Mouse (Mus musculus): Measurements from ENCODE around the gene Fbxl2. TPM values are rescaled to one million over a fixed set of nuclear protein-coding genes. Genes with fewer than 3 reads are reported as not detected.

Gene Fbxl2
- total RNA-seq, 1 experiment, result 4.4 TPM

- H3K9me3 ChIP-seq (ENCODE audit: control insufficient read depth, insufficient read depth, low read depth, low read length), result no peaks in the 10 kb centered on the region
- TF ChIP-seq ZC3H11A (IDR thresholded peaks at IDR 0.05; ENCODE audit: borderline replicate concordance, low read depth, low read length) (no peak), HCFC1 (IDR thresholded peaks at IDR 0.05; ENCODE audit: borderline replicate concordance, insufficient read depth, low read length) (no peak), CHD2 (IDR thresholded peaks at IDR 0.05; ENCODE audit: low read depth, low read length) (no peak), MAFK (IDR thresholded peaks at IDR 0.05; ENCODE audit: insufficient read depth, low read depth, low read length) (no peak), ZNF384 (IDR thresholded peaks at IDR 0.05; ENCODE audit: low read depth, low read length) (no peak)
- H3K4me3 ChIP-seq (ENCODE audit: insufficient read depth in 1 of 2, low read depth in 1 of 2, low read length in 2 of 2, poor library complexity in 1 of 2, severe bottlenecking in 1 of 2), result no peak overlapping the region
- no peak overlapping the region for H3K9ac ChIP-seq (ENCODE audit: insufficient read depth, low read depth, low read length, poor library complexity, severe bottlenecking)
- in situ Hi-C loops (cut with MboI; ENCODE audit: low sequenced_read_pairs in 2 of 2, unreplicated experiment in 2 of 2), result no loop called here
- H3K36me3 ChIP-seq (ENCODE audit: control insufficient read depth, insufficient read depth, low read length, poor library complexity, severe bottlenecking), result peaks cover 10% of the 10 kb centered on the region; the same call in 1 of the 2 replicates
- H3K4me1 ChIP-seq (ENCODE audit: control insufficient read depth in 2 of 2, insufficient read depth in 2 of 2, low read length in 2 of 2, poor library complexity in 1 of 2), result no peaks in the 10 kb centered on the region
- no peak for DNase-seq (ENCODE audit: low read depth, low spot score)
- H3K27ac ChIP-seq (ENCODE audit: insufficient read depth, low read depth, low read length, poor library complexity, severe bottlenecking), result no peak overlapping the region
Observed at GRCm38 (mm10) chr9:113982883-113983670, 62.9 kb downstream of the Fbxl2 start.

DNA sequence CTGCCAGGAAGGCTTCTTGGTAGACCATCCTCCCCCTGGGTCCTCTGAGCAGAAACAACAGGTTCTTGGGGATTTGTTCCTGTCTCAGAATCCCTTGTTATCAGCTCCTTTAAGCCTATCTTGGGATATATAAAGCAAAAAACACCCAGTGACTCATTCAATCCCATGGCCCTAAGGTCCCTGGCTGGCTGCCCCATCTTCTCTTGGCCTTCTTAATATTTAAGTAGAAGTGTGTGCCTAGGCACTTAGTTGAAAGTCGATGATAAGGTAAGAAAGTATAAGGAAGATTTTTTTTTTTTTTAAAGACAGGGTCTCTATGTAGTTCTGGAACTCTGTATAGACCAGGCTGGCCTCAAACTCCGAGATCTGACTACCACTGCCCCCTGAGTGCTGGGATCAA, 63.5 kb downstream of the Fbxl2 start:
- in situ Hi-C loops (cut with MboI; ENCODE audit: low sequenced_read_pairs in 2 of 2, unreplicated experiment in 2 of 2), result no loop called here
- TF ChIP-seq ZC3H11A (IDR thresholded peaks at IDR 0.05; ENCODE audit: borderline replicate concordance, low read depth, low read length), result no peak
- H3K27ac ChIP-seq (ENCODE audit: insufficient read depth, low read depth, low read length, poor library complexity, severe bottlenecking), result no peak overlapping the region
- no peaks in the 10 kb centered on the region for H3K4me1 ChIP-seq (ENCODE audit: control insufficient read depth in 2 of 2, insufficient read depth in 2 of 2, low read length in 2 of 2, poor library complexity in 1 of 2)
- no peak for DNase-seq (ENCODE audit: low read depth, low spot score)
- H3K36me3 ChIP-seq (ENCODE audit: control insufficient read depth, insufficient read depth, low read length, poor library complexity, severe bottlenecking), result peaks cover 14% of the 10 kb centered on the region
- no peaks in the 10 kb centered on the region for H3K9me3 ChIP-seq (ENCODE audit: control insufficient read depth, insufficient read depth, low read depth, low read length)
- H3K9ac ChIP-seq (ENCODE audit: insufficient read depth, low read depth, low read length, poor library complexity, severe bottlenecking), result no peak overlapping the region
- no peak overlapping the region for H3K4me3 ChIP-seq (ENCODE audit: insufficient read depth in 1 of 2, low read depth in 1 of 2, low read length in 2 of 2, poor library complexity in 1 of 2, severe bottlenecking in 1 of 2)

GRCm38 (mm10) chr9:113981099-113981880, 64.7 kb downstream of the Fbxl2 start:
- Histone ChIP-seq H3K9ac (ENCODE audit: insufficient read depth, low read depth, low read length, poor library complexity, severe bottlenecking) (no peak overlapping the region), H3K36me3 (ENCODE audit: control insufficient read depth, insufficient read depth, low read length, poor library complexity, severe bottlenecking) (peaks cover 22% of the 10 kb centered on the region), H3K27ac (ENCODE audit: insufficient read depth, low read depth, low read length, poor library complexity, severe bottlenecking) (no peak overlapping the region), H3K4me1 (ENCODE audit: control insufficient read depth in 2 of 2, insufficient read depth in 2 of 2, low read length in 2 of 2, poor library complexity in 1 of 2) (no peaks in the 10 kb centered on the region), H3K4me3 (ENCODE audit: insufficient read depth in 1 of 2, low read depth in 1 of 2, low read length in 2 of 2, poor library complexity in 1 of 2, severe bottlenecking in 1 of 2) (no peak overlapping the region), H3K9me3 (ENCODE audit: control insufficient read depth, insufficient read depth, low read depth, low read length) (no peaks in the 10 kb centered on the region)
- in situ Hi-C loops (cut with MboI; ENCODE audit: low sequenced_read_pairs in 2 of 2, unreplicated experiment in 2 of 2), result no loop called here
- DNase-seq (ENCODE audit: low read depth, low spot score), result no peak
- TF ChIP-seq ZNF384 (IDR thresholded peaks at IDR 0.05; ENCODE audit: low read depth, low read length) (no peak), ZC3H11A (IDR thresholded peaks at IDR 0.05; ENCODE audit: borderline replicate concordance, low read depth, low read length) (no peak), MAFK (IDR thresholded peaks at IDR 0.05; ENCODE audit: insufficient read depth, low read depth, low read length) (no peak), HCFC1 (IDR thresholded peaks at IDR 0.05; ENCODE audit: borderline replicate concordance, insufficient read depth, low read length) (no peak)

GRCm38 (mm10) chr9:113979356-113979755, 66.6 kb downstream of the Fbxl2 start:
- TF ChIP-seq MAFK (IDR thresholded peaks at IDR 0.05; ENCODE audit: insufficient read depth, low read depth, low read length) (no peak), ZNF384 (IDR thresholded peaks at IDR 0.05; ENCODE audit: low read depth, low read length) (no peak), ZC3H11A (IDR thresholded peaks at IDR 0.05; ENCODE audit: borderline replicate concordance, low read depth, low read length) (no peak), CHD2 (IDR thresholded peaks at IDR 0.05; ENCODE audit: low read depth, low read length) (no peak), HCFC1 (IDR thresholded peaks at IDR 0.05; ENCODE audit: borderline replicate concordance, insufficient read depth, low read length) (no peak)
- Histone ChIP-seq H3K4me1 (ENCODE audit: control insufficient read depth in 2 of 2, insufficient read depth in 2 of 2, low read length in 2 of 2, poor library complexity in 1 of 2) (no peaks in the 10 kb centered on the region), H3K9ac (ENCODE audit: insufficient read depth, low read depth, low read length, poor library complexity, severe bottlenecking) (no peak overlapping the region), H3K9me3 (ENCODE audit: control insufficient read depth, insufficient read depth, low read depth, low read length) (no peaks in the 10 kb centered on the region), H3K27ac (ENCODE audit: insufficient read depth, low read depth, low read length, poor library complexity, severe bottlenecking) (no peak overlapping the region), H3K4me3 (ENCODE audit: insufficient read depth in 1 of 2, low read depth in 1 of 2, low read length in 2 of 2, poor library complexity in 1 of 2, severe bottlenecking in 1 of 2) (no peak overlapping the region), H3K36me3 (ENCODE audit: control insufficient read depth, insufficient read depth, low read length, poor library complexity, severe bottlenecking) (peaks cover 32% of the 10 kb centered on the region)
- in situ Hi-C loops (cut with MboI; ENCODE audit: low sequenced_read_pairs in 2 of 2, unreplicated experiment in 2 of 2), result no loop called here
- no peak for DNase-seq (ENCODE audit: low read depth, low spot score)

Data from ES-E14 (cell line).